Mouse (Mus musculus): ENCODE measurements around the gene Mov10l1.

The Mov10l1 gene

GRCm38 (mm10) chr15:89074613-89075477, 92.1 kb downstream of the Mov10l1 start, which contains the start of gene Trabd:
Gene Trabd (plus strand): TSS chr15:89075124.
- DNase-seq (ENCODE audit: low read depth, low spot score): no peak

- DNase-seq (ENCODE audit: low read depth, low spot score): peak; percentile 72
Measured at GRCm38 (mm10) chr15:89075478-89076147, 92.9 kb downstream of the Mov10l1 start.

- peak; percentile 15 for DNase-seq (ENCODE audit: low read depth, low spot score)
Measured at GRCm38 (mm10) chr15:89076156-89076731, 93.5 kb downstream of the Mov10l1 start.

GRCm38 (mm10) chr15:89078208-89078836, 95.6 kb downstream of the Mov10l1 start:
- DNase-seq (ENCODE audit: low read depth, low spot score): peak; percentile 59

- DNase-seq (ENCODE audit: low read depth, low spot score): no peak
Measured at GRCm38 (mm10) chr15:89083906-89084305, 101.2 kb downstream of the Mov10l1 start.

- DNase-seq (ENCODE audit: low read depth, low spot score): no peak
Measured at GRCm38 (mm10) chr15:89084826-89085225, 102.1 kb downstream of the Mov10l1 start.

GRCm38 (mm10) chr15:89088607-89089247, 106.0 kb downstream of the Mov10l1 start, which contains the start of gene Selenoo:
Gene Selenoo (plus strand): TSS chr15:89089084.
- DNase-seq (ENCODE audit: low read depth, low spot score): peak; percentile 82

- no peak for DNase-seq (ENCODE audit: low read depth, low spot score)
Measured at GRCm38 (mm10) chr15:89089248-89090051, 106.7 kb downstream of the Mov10l1 start.

GRCm38 (mm10) chr15:89090662-89091061, 108.0 kb downstream of the Mov10l1 start:
- DNase-seq (ENCODE audit: low read depth, low spot score): no peak

- no peak for DNase-seq (ENCODE audit: low read depth, low spot score)
Measured at GRCm38 (mm10) chr15:89092181-89092580, 109.5 kb downstream of the Mov10l1 start.

- no peak for DNase-seq (ENCODE audit: low read depth, low spot score)
Measured at GRCm38 (mm10) chr15:89097450-89097849, 114.7 kb downstream of the Mov10l1 start.

- no peak for DNase-seq (ENCODE audit: low read depth, low spot score)
Measured at GRCm38 (mm10) chr15:89098616-89099015, 115.9 kb downstream of the Mov10l1 start.

GRCm38 (mm10) chr15:89100823-89101222, 118.1 kb downstream of the Mov10l1 start:
- no peak for DNase-seq (ENCODE audit: low read depth, low spot score)

GRCm38 (mm10) chr15:89102646-89103045, 119.9 kb downstream of the Mov10l1 start:
- DNase-seq (ENCODE audit: low read depth, low spot score): no peak

- DNase-seq (ENCODE audit: low read depth, low spot score): no peak
Measured at GRCm38 (mm10) chr15:89103921-89104320, 121.2 kb downstream of the Mov10l1 start.

- no peak for DNase-seq (ENCODE audit: low read depth, low spot score)
Measured at GRCm38 (mm10) chr15:89104425-89104824, 121.7 kb downstream of the Mov10l1 start.
